Mouse (Mus musculus): ENCODE results near the gene Krtcap3. TPM values are rescaled to one million over a fixed set of nuclear protein-coding genes. Genes with fewer than 3 reads are reported as not detected.

The Krtcap3 gene
- total RNA-seq, 2 experiments from 2014 or later, result 3.2 to 3.6 TPM

GRCm38 (mm10) chr5:31291361-31291688, 39.8 kb downstream of the Krtcap3 start:
- Histone ChIP-seq H3K4me3 (peak overlapping the region; percentile 55), H3K27ac (peak overlapping the region; percentile 84)
- no peak; the same call in 1 of the 2 replicates for TF ChIP-seq CTCF (IDR thresholded peaks at IDR 0.05)
- no peak for DNase-seq (ENCODE audit: extremely low spot score in 1 of 2, low spot score in 2 of 2)
- intact Hi-C loops (cut with DNase I), result no loop called here

- Histone ChIP-seq H3K4me3 (peak overlapping the region; percentile 83), H3K27ac (peak overlapping the region; percentile 79)
- no peak for DNase-seq (ENCODE audit: extremely low spot score in 1 of 2, low spot score in 2 of 2)
- intact Hi-C loops (cut with DNase I), result loop anchor here (2.0 kb wide), 1 partner anchor 54 kb away; the partner anchor contains the start of genes Gm9970 and Nrbp1
- no peak; the same call in 1 of the 2 replicates for TF ChIP-seq CTCF (IDR thresholded peaks at IDR 0.05)
Measured at GRCm38 (mm10) chr5:31294964-31295605, 43.6 kb downstream of the Krtcap3 start.

GRCm38 (mm10) chr5:31295606-31296141, 44.2 kb downstream of the Krtcap3 start, which contains the start of gene Fndc4:
Fndc4 (minus strand) TSS chr5:31296080.
- H3K27ac ChIP-seq, result peak within 1 kb of the TSS; percentile 79
- no peak for TF ChIP-seq CTCF (IDR thresholded peaks at IDR 0.05)
- intact Hi-C loops (cut with DNase I), result loop anchor here (2.0 kb wide), 1 partner anchor 55 kb away; the partner anchor contains the start of genes Gm9970 and Nrbp1
- H3K4me3 ChIP-seq, result peak within 1 kb of the TSS; percentile 83
- DNase-seq (ENCODE audit: extremely low spot score in 1 of 2, low spot score in 2 of 2), result peak; percentile 56 to 64

- H3K4me3 ChIP-seq, result no peak within 1 kb of the TSS; the same call in 1 of the 2 replicates
- intact Hi-C loops (cut with DNase I), result no loop called here
- no peak within 1 kb of the TSS for H3K27ac ChIP-seq
- DNase-seq (ENCODE audit: extremely low spot score in 1 of 2, low spot score in 2 of 2), result no peak
- TF ChIP-seq CTCF (IDR thresholded peaks at IDR 0.05), result no peak
Measured at GRCm38 (mm10) chr5:31297047-31297757, 45.7 kb downstream of the Krtcap3 start, which contains the start of gene Gckr. Gckr (plus strand) TSS chr5:31297443.

GRCm38 (mm10) chr5:31297981-31298380, 46.5 kb downstream of the Krtcap3 start:
- no peak for DNase-seq (ENCODE audit: extremely low spot score in 1 of 2, low spot score in 2 of 2)
- intact Hi-C loops (cut with DNase I), result no loop called here
- no peak overlapping the region for H3K4me3 ChIP-seq
- H3K27ac ChIP-seq, result no peak overlapping the region
- no peak for TF ChIP-seq CTCF (IDR thresholded peaks at IDR 0.05)

- Histone ChIP-seq H3K4me3 (no peak overlapping the region), H3K27ac (no peak overlapping the region)
- no peak for TF ChIP-seq CTCF (IDR thresholded peaks at IDR 0.05)
- intact Hi-C loops (cut with DNase I), result no loop called here
- DNase-seq (ENCODE audit: extremely low spot score in 1 of 2, low spot score in 2 of 2), result no peak
Measured at GRCm38 (mm10) chr5:31298486-31298885, 47.0 kb downstream of the Krtcap3 start.

- DNase-seq (ENCODE audit: extremely low spot score in 1 of 2, low spot score in 2 of 2), result no peak
- TF ChIP-seq CTCF (IDR thresholded peaks at IDR 0.05), result no peak
Measured at GRCm38 (mm10) chr5:31301866-31302265, 50.4 kb downstream of the Krtcap3 start.

More at GRCm38 (mm10) chr5:31301866-31302265, 50.4 kb downstream of the Krtcap3 start:
- no peak overlapping the region for H3K4me3 ChIP-seq
- no peak overlapping the region for H3K27ac ChIP-seq
- intact Hi-C loops (cut with DNase I), result no loop called here

Other genes starting within 250 kb of the Krtcap3 start
- gene Atraid, start 203.4 kb upstream of the Krtcap3 start, total RNA-seq (2021), result 10 to 100 TPM; 67.1 to 68.9 TPM
- 10 to 100 TPM; 16.7 to 19.3 TPM for gene Slc5a6, start 202.8 kb upstream of the Krtcap3 start, total RNA-seq (2021)
- gene Cad, start 196.9 kb upstream of the Krtcap3 start, total RNA-seq (2021), result 10 to 100 TPM; 23.4 to 27.6 TPM
- gene Dnajc5g, start 145.4 kb upstream of the Krtcap3 start, total RNA-seq (2021), result not detected
- gene Slc30a3, start 143.5 kb upstream of the Krtcap3 start, total RNA-seq (2021), result 100 to 1,000 TPM; 162 to 184 TPM
- gene Trim54, start 135.0 kb upstream of the Krtcap3 start, total RNA-seq (2021), result 1 to 10 TPM; 2.0 to 2.2 TPM
- gene Ucn, start 112.9 kb upstream of the Krtcap3 start, total RNA-seq (2021), result 1 to 10 TPM; 1.3 to 1.8 TPM
- 10 to 100 TPM; 47.8 to 49.2 TPM for gene Mpv17, start 97.4 kb upstream of the Krtcap3 start, total RNA-seq (2021)
- 1 to 10 TPM; 3.0 to 3.2 TPM for gene Gm29609, start 71.8 kb upstream of the Krtcap3 start, total RNA-seq (2021)
- gene Gtf3c2, start 71.5 kb upstream of the Krtcap3 start, total RNA-seq (2021), result 10 to 100 TPM; 56.8 to 61.1 TPM
- gene Snx17, start 58.5 kb upstream of the Krtcap3 start, total RNA-seq (2021), result 10 to 100 TPM; 75.1 to 76.6 TPM
- gene Eif2b4, start 58.3 kb upstream of the Krtcap3 start, total RNA-seq (2021), result 10 to 100 TPM; 39.7 to 43.7 TPM
- 10 to 100 TPM; 28.0 to 31.4 TPM for gene Zfp513, start 49.4 kb upstream of the Krtcap3 start, total RNA-seq (2021)
- gene Ppm1g, start 31.0 kb upstream of the Krtcap3 start, total RNA-seq (2021), result 10 to 100 TPM; 72.6 to 78.5 TPM
- 10 to 100 TPM; 82.3 to 86.0 TPM for gene Nrbp1, start 10.8 kb upstream of the Krtcap3 start, total RNA-seq (2021)
- not detected for gene Gm9970, start 10.5 kb upstream of the Krtcap3 start, total RNA-seq (2021)
- gene Ift172, start 39.4 kb downstream of the Krtcap3 start, total RNA-seq (2021), result 100 to 1,000 TPM; 106 to 107 TPM
- 100 to 1,000 TPM; 147 to 157 TPM for gene Fndc4, start 44.4 kb downstream of the Krtcap3 start, total RNA-seq (2021)
- not detected for gene Gckr, start 45.8 kb downstream of the Krtcap3 start, total RNA-seq (2021)
- gene Zfp512, start 200.7 kb downstream of the Krtcap3 start, total RNA-seq (2021), result 10 to 100 TPM; 50.4 to 53.3 TPM
- under 1 TPM in 1 of 2 experiments, not detected in 1; 0.27 TPM for gene 4930548H24Rik, start 234.0 kb downstream of the Krtcap3 start, total RNA-seq (2021)
- 10 to 100 TPM; 29.6 to 29.8 TPM for gene Gpn1, start 243.1 kb downstream of the Krtcap3 start, total RNA-seq (2021)